Mouse (Mus musculus): ENCODE measurements around the gene Sez6l2.

- TF ChIP-seq CTCF (IDR thresholded peaks at IDR 0.05; ENCODE audit: borderline replicate concordance, insufficient read depth, low read depth, low read length) (no peak), POLR2A (IDR thresholded peaks at IDR 0.05; ENCODE audit: borderline replicate concordance, insufficient read depth, low read length) (no peak)
Measured at GRCm38 (mm10) chr7:126999568-126999967, 49.2 kb downstream of the Sez6l2 start.

Measured in cerebellum, adult 2 months (tissue).